Mouse (Mus musculus) left cerebral cortex, postnatal 4 days (tissue): Measurements from ENCODE around the gene Spns2. TPM values are rescaled to one million over a fixed set of nuclear protein-coding genes. Genes with fewer than 3 reads are reported as not detected.

Source experiments
- DNase-seq: peaks from one replicate; pipeline ENCODE4 v3.0.0-alpha.2; 2022
- intact Hi-C: fragments of 180-260 bp; cut with DNase I; formaldehyde crosslinking; loops from one replicate; pipeline ENCODE4 v1.15.1; 2025
- total RNA-seq, 2 experiments: library from RNA; stranded (reverse); gene quantifications; 2 replicates each; pipeline ENCODE4 v1.2.3; 2021

Gene Spns2
- total RNA-seq, 2 experiments from 2014 or later = 36.5 to 37.0 TPM

GRCm38 (mm10) chr11:72476074-72476625 is 13.6 kb downstream of the Spns2 start:
- DNase-seq = no peak
- intact Hi-C loops = no loop called here

DNA sequence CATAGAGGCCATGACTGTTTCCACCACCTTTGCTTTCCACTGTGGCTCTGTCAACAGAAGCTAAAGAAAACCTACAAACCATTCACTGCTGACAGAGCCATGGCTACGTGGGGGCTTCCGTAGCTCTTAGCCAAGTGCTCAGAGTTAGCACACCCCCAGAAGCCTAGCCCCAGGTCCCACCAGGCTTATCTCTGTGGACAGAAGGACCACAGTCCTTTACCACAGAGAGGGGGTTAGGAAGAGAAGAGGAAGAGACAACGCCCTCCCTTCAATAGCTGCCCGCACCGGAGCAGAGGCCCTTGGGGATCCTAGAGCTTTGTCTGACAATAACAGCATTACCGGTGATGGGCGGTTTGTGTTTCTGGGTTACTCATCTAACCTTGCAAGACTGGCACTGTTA is 14.3 kb downstream of the Spns2 start:
- intact Hi-C loops = no loop called here
- DNase-seq = no peak

- intact Hi-C loops = no loop called here
- DNase-seq = no peak
These were observed 14.8 kb downstream of the Spns2 start for GRCm38 (mm10) chr11:72474926-72475325.

GRCm38 (mm10) chr11:72473540-72473939 is 16.2 kb downstream of the Spns2 start:
- intact Hi-C loops = no loop called here
- no peak for DNase-seq

- peak; percentile 62 for DNase-seq
- intact Hi-C loops = no loop called here
These were observed 18.3 kb downstream of the Spns2 start for GRCm38 (mm10) chr11:72471381-72471780.

DNA sequence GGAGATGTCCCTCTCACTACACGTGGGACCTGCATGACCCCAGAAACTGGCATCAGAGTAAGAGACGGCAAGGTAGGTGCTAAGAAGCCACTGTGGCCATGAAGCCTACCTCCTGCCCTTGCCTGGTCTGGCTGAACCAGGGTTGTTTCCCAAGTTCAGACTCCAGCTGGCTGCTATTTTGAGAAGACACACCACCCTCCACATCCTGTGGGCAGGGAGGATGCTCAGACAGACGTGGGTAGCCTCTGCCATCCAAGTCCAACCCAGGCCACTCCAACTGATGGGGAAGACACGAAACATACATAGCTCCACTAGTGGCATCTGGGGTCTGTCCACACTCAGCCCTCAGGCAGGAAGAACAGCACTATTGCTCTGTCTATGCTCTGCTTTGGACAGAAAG is 19.7 kb downstream of the Spns2 start:
- no peak for DNase-seq
- intact Hi-C loops = no loop called here

DNA sequence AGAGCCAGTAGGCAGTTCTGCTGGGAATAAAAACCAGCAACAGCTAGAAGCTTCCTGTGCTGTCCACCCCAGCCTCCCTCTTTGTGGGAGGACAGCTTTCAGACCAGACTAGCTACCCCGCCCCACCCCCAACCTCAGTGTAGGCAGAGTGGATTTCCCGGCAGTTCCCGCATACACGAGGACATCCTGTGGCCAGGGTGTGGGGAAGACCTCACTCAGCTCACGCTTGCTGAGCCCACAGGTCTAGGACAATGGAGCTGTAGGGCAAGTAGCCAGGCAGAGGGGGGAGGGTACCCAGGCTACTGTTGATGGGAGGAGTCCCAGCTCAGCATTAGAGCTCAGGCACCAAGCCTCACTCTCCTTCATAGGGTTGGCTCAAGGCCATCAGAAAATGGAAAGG is 20.5 kb downstream of the Spns2 start:
- intact Hi-C loops = no loop called here
- peak; percentile 79 for DNase-seq

GRCm38 (mm10) chr11:72468525-72468924 is 21.2 kb downstream of the Spns2 start:
- DNase-seq = no peak
- intact Hi-C loops = no loop called here

DNA sequence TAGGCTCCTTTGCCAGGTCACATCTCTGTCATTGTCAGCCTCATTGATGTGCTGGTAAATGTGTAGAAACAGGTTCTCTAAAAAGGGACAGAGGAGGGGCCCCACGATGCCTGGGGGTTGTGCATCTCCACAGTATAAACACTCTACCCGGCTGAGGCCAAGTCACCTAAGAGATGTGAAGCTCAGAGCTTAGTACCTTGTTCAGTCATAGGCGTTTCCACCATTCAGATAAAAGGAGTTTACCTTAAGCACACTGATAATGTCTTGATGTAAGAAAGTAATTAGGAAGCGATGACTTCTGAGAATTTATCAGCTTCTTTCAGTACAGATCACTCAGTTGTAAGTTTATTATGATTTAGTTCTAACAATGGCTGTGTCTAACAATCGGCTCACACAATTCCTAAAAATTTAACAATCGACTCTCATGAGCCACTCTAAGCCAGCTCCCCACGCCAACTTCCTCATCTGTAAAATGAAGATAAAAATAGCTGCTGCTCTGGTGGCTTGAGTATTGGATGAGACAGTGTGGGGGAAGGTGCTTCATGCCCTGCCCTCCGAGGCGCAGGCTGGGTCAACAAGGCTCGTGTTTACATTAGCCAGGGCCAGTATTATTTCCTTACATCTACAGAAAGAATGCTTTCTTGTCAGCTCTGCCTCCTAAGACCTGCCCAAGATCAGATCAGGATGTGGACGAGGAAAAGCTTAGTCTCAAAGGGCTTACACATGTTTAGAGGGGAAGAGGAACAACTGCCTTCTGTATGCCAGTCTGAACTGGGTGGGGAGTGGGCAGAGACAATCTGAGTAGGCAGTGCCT is 22.8 kb downstream of the Spns2 start:
- intact Hi-C loops = no loop called here
- DNase-seq = no peak

DNA sequence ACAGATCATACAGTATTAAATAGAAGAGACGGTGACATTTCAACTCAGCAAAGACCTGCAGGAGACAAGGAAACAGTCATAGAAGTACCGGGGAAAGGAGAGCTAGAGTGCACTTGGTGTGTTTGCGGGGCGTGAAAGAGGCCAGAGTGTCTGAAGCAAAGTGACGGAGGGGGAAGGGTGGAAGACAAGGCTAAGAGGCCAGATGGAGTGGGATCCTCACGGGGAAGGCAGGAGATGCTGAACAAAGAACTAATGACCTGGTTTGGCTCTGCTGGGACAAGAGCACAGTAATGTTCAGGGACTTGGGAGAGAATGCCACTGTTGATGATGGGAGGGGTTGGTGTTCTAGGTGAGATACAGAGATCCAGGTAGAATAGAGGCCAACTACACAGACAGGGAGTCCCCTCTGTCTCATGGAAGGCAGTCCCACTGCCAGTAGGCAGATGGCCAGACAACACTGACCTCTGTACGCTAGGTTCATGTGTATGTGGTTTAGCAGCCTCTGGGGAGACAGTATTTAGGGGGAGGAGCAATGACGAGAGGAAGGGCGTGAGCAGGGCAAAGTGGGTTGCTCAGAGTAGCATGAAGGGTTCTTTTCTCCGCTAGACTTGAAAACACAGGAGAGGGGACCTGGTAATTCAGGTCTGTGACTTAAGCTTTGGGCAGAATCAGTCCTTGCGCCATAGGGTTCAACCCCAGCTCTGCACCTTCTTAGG is 23.6 kb downstream of the Spns2 start:
- DNase-seq = no peak

DNA sequence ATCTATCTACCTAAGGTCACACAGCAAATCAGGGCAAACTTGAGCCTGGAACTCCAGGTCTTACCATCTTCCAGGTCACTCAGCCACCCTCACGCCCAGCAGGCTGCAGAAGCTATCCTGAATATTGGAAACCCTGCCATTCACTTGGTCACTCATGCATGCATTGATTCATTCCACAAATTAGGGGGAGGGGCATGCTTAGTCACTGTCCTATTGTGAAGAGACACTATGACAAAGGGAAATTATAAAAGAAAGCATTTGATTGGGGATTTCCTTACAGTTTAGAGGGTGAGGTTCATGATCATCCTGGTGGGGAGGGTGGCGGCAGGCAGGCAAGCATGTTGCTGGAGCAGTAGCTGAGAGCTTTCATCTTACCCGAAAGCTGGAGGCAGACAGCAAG is 24.9 kb downstream of the Spns2 start:
- no peak for DNase-seq
- intact Hi-C loops = no loop called here

More for the DNA sequence above, 23.6 kb downstream of the Spns2 start:
- intact Hi-C loops = no loop called here

- no peak for DNase-seq
- intact Hi-C loops = no loop called here
These were observed 28.2 kb downstream of the Spns2 start for GRCm38 (mm10) chr11:72461500-72461981.

DNA sequence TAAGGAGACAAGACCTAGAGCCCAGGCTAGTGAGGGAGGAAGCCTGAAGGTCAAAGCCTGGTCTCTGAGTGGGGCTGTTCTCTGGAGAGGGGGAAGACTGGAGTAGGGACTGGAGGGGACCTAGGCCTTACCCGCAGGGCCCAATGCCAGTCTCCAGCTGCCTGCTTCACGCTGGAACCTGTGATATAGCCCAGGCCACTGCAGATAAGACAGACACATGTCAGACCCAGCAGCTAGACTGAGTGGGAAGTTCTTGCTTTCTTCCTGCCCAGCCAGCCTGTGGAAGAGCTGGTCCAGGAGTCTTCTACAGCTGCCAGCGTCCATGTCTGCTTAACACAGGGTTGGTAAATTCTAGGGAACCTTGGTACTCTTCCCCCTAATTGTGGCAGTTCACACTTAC is 31.2 kb downstream of the Spns2 start:
- no peak for DNase-seq
- intact Hi-C loops = loop anchor here (10.0 kb wide), 1 partner anchor 106 kb away; no protein-coding TSS in a partner anchor

DNA sequence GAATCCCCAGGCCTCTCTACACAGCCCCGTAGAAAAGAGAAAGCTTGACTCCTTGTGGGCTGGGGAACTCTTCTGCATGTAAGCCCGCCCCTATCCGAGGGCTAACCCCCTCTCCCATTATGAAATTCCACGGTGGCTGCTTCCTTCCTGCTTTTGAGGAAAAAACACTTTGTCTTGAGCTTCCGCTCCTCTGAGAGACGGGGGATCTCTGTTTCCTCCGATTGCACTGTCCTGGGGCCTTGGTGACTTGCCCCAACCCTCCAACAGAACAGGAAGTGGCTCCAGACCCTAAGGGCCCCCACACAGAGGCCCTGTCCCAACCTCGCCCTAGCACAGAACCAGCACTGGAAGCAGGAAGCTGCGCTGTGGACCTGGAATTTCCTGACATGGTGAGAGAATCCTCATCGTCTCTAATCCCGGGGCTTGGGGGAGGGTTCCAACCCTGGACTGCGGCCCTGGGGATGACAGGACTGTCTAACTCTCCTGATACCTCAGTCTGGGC is 31.7 kb downstream of the Spns2 start:
- intact Hi-C loops = loop anchor here (10.0 kb wide), 1 partner anchor 107 kb away; no protein-coding TSS in a partner anchor
- DNase-seq = no peak

DNA sequence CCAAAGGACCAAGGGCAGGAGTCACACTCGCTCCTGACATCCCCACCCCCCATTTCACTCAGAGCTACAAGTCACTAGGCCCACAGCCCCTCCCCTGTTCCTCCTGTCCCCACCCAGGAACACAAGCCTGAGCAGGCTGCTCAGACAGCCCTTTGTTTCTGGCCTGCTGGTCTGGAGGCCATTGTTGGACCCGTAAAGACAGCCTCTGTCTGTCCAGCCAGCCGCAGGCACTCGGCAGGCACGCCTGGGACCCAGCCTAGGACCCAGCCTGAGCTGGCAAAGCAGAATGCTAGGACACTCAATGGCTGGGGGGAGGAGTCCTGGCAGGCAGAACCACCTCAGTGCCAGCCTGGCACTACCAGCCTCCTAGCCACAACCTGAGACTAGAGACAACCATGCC is 34.0 kb downstream of the Spns2 start:
- DNase-seq = peak; percentile 62
- intact Hi-C loops = loop anchor here (10.0 kb wide), 1 partner anchor 109 kb away; no protein-coding TSS in a partner anchor

GRCm38 (mm10) chr11:72453105-72453953 is 36.4 kb downstream of the Spns2 start:
- no peak for DNase-seq
- intact Hi-C loops = loop anchor here (10.0 kb wide), 1 partner anchor 111 kb away; no protein-coding TSS in a partner anchor

GRCm38 (mm10) chr11:72452140-72452665 is 37.5 kb downstream of the Spns2 start:
- intact Hi-C loops = loop anchor here (10.0 kb wide), 1 partner anchor 113 kb away; no protein-coding TSS in a partner anchor
- DNase-seq = no peak

DNA sequence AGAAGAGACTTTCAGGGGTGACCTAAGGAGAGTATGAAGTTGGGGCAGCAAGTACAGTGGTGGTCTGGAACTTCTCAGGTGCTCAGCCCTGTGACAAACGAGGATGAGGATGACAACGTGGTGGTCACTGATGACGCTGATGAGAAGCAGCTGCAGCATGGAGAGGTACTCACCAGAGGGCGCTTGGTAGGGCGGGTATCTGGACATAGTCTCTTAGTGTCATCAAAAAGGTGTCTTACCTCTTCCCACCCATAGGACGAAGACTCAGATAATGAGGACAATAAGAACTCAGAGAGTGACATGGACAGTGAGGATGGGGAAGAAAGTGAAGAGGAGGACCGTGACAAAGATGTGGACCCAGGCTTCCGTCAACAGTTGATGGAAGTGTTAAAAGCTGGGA is 42.2 kb downstream of the Spns2 start:
- no peak for DNase-seq
- intact Hi-C loops = no loop called here

GRCm38 (mm10) chr11:72446311-72447105 is 43.2 kb downstream of the Spns2 start:
- intact Hi-C loops = no loop called here
- peak; percentile 44 for DNase-seq
